Mouse (Mus musculus) left cerebral cortex, postnatal 14 days (tissue): ENCODE results near the gene Atp13a4. TPM values are rescaled to one million over a fixed set of nuclear protein-coding genes. Genes with fewer than 3 reads are reported as not detected.
A peak's percentile ranks its signal among the peaks of the same experiment; 100 is the strongest.

Experiments
- DNase-seq, 2 experiments: peaks; one replicate each; pipeline ENCODE4 v3.0.0; 2021 to 2022; ENCODE audit warnings: low spot score in 2 of 2, mixed read lengths in 1 of 2
- intact Hi-C: fragments of 180-260 bp; cut with DNase I; formaldehyde crosslinking; loops from one replicate; pipeline ENCODE4 v1.15.1; 2025
- long read RNA-seq, 2 experiments: library from polyadenylated mRNA; stranded (forward); transcript quantifications; one replicate each; pipeline ENCODE4 v2.0.0; 2021
- total RNA-seq, 2 experiments: library from RNA; stranded (reverse); gene quantifications; 2 replicates each; pipeline ENCODE4 v1.2.3; 2021

Atp13a4 gene
- total RNA-seq = 10 to 100 TPM in 1 of 2 experiments, 1 to 10 TPM in 1; 9.1 to 10.7 TPM
- long read RNA-seq, experiment 1, full-length matches to known transcripts = 3 of 7 reads
- long read RNA-seq, experiment 1, partial matches to known transcripts = 3 of 7 reads
- long read RNA-seq, experiment 1, other reads (novel, unspliced or antisense) = 1 of 7 reads
- long read RNA-seq, experiment 2, full-length matches to known transcripts = 7 of 12 reads
- long read RNA-seq, experiment 2, partial matches to known transcripts = 2 of 12 reads
- long read RNA-seq, experiment 2, other reads (novel, unspliced or antisense) = 3 of 12 reads

- intact Hi-C loops = no loop called here
- DNase-seq = no peak
These were observed at the start of gene Atp13a4 for GRCm38 (mm10) chr16:29544829-29545228. TSS of gene Atp13a4 (minus strand) at chr16:29544864.

GRCm38 (mm10) chr16:29592171-29592570 lies 47.5 kb upstream of the Atp13a4 start:
- intact Hi-C loops = no loop called here
- DNase-seq = no peak

GRCm38 (mm10) chr16:29579787-29580176 lies 35.1 kb upstream of the Atp13a4 start:
- peak in 1 of 2 experiments; percentile 19 for DNase-seq
- intact Hi-C loops = loop anchor here (5.0 to 10.0 kb wide), 3 partner anchors 375 to 985 kb away; partner anchors contain the start of gene Hrasls

GRCm38 (mm10) chr16:29579167-29579786 lies 34.6 kb upstream of the Atp13a4 start, which contains the start of gene Opa1:
TSS of gene Opa1 (plus strand) at chr16:29579334.
- peak; percentile 98 to 99 for DNase-seq
- intact Hi-C loops = loop anchor here (5.0 to 10.0 kb wide), 3 partner anchors 374 to 984 kb away; partner anchors contain the start of gene Hrasls

GRCm38 (mm10) chr16:29575620-29576019 lies 31.0 kb upstream of the Atp13a4 start:
- intact Hi-C loops = loop anchor here (5.0 to 10.0 kb wide), 3 partner anchors 371 to 981 kb away; partner anchors contain the start of gene Hrasls
- peak; percentile 43 to 58 for DNase-seq

GRCm38 (mm10) chr16:29574013-29574412 lies 29.3 kb upstream of the Atp13a4 start:
- no peak for DNase-seq
- intact Hi-C loops = loop anchor here (10.0 kb wide), 2 partner anchors 369 to 979 kb away; partner anchors contain the start of gene Hrasls

- peak; percentile 76 to 80 for DNase-seq
- intact Hi-C loops = loop anchor here (5.0 kb wide), 1 partner anchor 719 kb away; no protein-coding TSS in a partner anchor
These were observed 16.2 kb upstream of the Atp13a4 start for GRCm38 (mm10) chr16:29560869-29561268.

GRCm38 (mm10) chr16:29560454-29560853 lies 15.8 kb upstream of the Atp13a4 start:
- peak in 1 of 2 experiments; percentile 5 for DNase-seq
- intact Hi-C loops = loop anchor here (5.0 kb wide), 1 partner anchor 718 kb away; no protein-coding TSS in a partner anchor

GRCm38 (mm10) chr16:29559667-29560066 lies 15.0 kb upstream of the Atp13a4 start:
- no peak for DNase-seq
- intact Hi-C loops = loop anchor here (5.0 kb wide), 2 partner anchors 102 to 717 kb away; no protein-coding TSS in a partner anchor

GRCm38 (mm10) chr16:29541261-29541683 lies 3.4 kb downstream of the Atp13a4 start:
- DNase-seq = peak in 1 of 2 experiments; percentile 24
- intact Hi-C loops = no loop called here

- intact Hi-C loops = no loop called here
- no peak for DNase-seq
These were observed 4.8 kb downstream of the Atp13a4 start for GRCm38 (mm10) chr16:29539906-29540305.

- intact Hi-C loops = no loop called here
- DNase-seq = peak; percentile 41 to 53
These were observed 8.1 kb downstream of the Atp13a4 start for GRCm38 (mm10) chr16:29536411-29537204.

GRCm38 (mm10) chr16:29535866-29536265 lies 8.8 kb downstream of the Atp13a4 start:
- no peak for DNase-seq
- intact Hi-C loops = no loop called here

GRCm38 (mm10) chr16:29533641-29534040 lies 11.0 kb downstream of the Atp13a4 start:
- DNase-seq = no peak
- intact Hi-C loops = no loop called here

GRCm38 (mm10) chr16:29527085-29527484 lies 17.6 kb downstream of the Atp13a4 start:
- intact Hi-C loops = no loop called here
- DNase-seq = no peak

GRCm38 (mm10) chr16:29526585-29526984 lies 18.1 kb downstream of the Atp13a4 start:
- DNase-seq = no peak
- intact Hi-C loops = no loop called here

- DNase-seq = peak; percentile 6 to 23
- intact Hi-C loops = no loop called here
These were observed 32.2 kb downstream of the Atp13a4 start for GRCm38 (mm10) chr16:29512495-29512894.

- intact Hi-C loops = no loop called here
- no peak for DNase-seq
These were observed 33.9 kb downstream of the Atp13a4 start for GRCm38 (mm10) chr16:29510743-29511142.

GRCm38 (mm10) chr16:29509881-29510280 lies 34.8 kb downstream of the Atp13a4 start:
- intact Hi-C loops = no loop called here
- DNase-seq = no peak
